ENCODE assay signal across 9 mouse cellular contexts in genomic region chr3:51195736-51196135, GRCm38 (mm10). TPM values are rescaled to one million over a fixed set of nuclear protein-coding genes. Genes with fewer than 3 reads are reported as not detected.
DNase-seq lines count a peak whose midpoint lies in the region; ATAC-seq lines count a peak whose summit lies in the region.
"Had no signal": no experiment of that assay in that cellular context is flagged by ENCODE, and none has a peak within 500 bp of the region (broad histone marks: within the 10 kb centered on the region; RNA-seq: fewer than 3 reads in every experiment).

No protein-coding gene starts in this region.

- no peak overlapping the region for H3K4me3 ChIP-seq in hindbrain, embryonic 15.5 days
- no peak overlapping the region for H3K4me3 ChIP-seq in neural tube, embryonic 12.5 days
- H3K4me3 ChIP-seq: erythroblast, embryonic 14.5 days had no signal

- DNase-seq in right cerebral cortex, adult 18-20 months, result peak; percentile 21
- DNase-seq in right cerebral cortex, postnatal 14 days, result no peak
- peak; percentile 40 for DNase-seq in embryo, embryonic 11 days
- DNase-seq in spleen, postnatal 10 days (ENCODE audit: low spot score in 2 of 2), result no peak
- DNase-seq in cerebellum, adult 11-12 months, result no peak
- no peak for DNase-seq in frontal cortex, postnatal 25 days (ENCODE audit: low spot score in 2 of 2)

- H3K36me3 ChIP-seq in hindbrain, embryonic 15.5 days, result no peaks in the 10 kb centered on the region
- H3K36me3 ChIP-seq in neural tube, embryonic 12.5 days, result no peaks in the 10 kb centered on the region

- no peak overlapping the region for H3K27ac ChIP-seq in hindbrain, embryonic 15.5 days (replicated peaks)
- no peak overlapping the region for H3K27ac ChIP-seq in neural tube, embryonic 12.5 days

- peak; percentile 19; the same call in 1 of the 2 replicates for ATAC-seq in hindbrain, embryonic 15.5 days (ENCODE audit: low FRiP score, low read depth)
- ATAC-seq in neural tube, embryonic 12.5 days (ENCODE audit: low FRiP score, low read depth), result no peak

- WGBS in hindbrain, embryonic 15.5 days, result 39% methylated on average over 8 of the region's 8 CpGs
- WGBS in neural tube, embryonic 12.5 days, result 43% methylated on average over 8 of the region's 8 CpGs

- H3K9ac ChIP-seq in hindbrain, embryonic 15.5 days, result no peak overlapping the region
- H3K9ac ChIP-seq in neural tube, embryonic 12.5 days, result no peak overlapping the region

- peak overlapping the region; percentile 29 for H3K4me2 ChIP-seq in hindbrain, embryonic 15.5 days
- H3K4me2 ChIP-seq in neural tube, embryonic 12.5 days (replicated peaks), result peak overlapping the region; percentile 36

- H3K27me3 ChIP-seq in hindbrain, embryonic 15.5 days, result no peaks in the 10 kb centered on the region
- no peaks in the 10 kb centered on the region for H3K27me3 ChIP-seq in neural tube, embryonic 12.5 days (replicated peaks)

- no peaks in the 10 kb centered on the region for H3K9me3 ChIP-seq in hindbrain, embryonic 15.5 days
- H3K9me3 ChIP-seq in neural tube, embryonic 12.5 days, result no peaks in the 10 kb centered on the region

- 0 out of 2 replicates have a peak, but pooled peaks cover 3% of the 10 kb centered on the region for H3K4me1 ChIP-seq in hindbrain, embryonic 15.5 days (replicated peaks)
- no peaks in the 10 kb centered on the region for H3K4me1 ChIP-seq in neural tube, embryonic 12.5 days

RNA-seq across cellular contexts. Expression of gene Noct, which starts 28.5 kb away (rescaled TPM):
- 31.1 and 35.6 TPM in 2 replicates for polyA plus RNA-seq in hindbrain, embryonic 15.5 days (2015; fragmentation: Nextera tagmentation; extraction: Ambion mirVana)
- polyA plus RNA-seq in neural tube, embryonic 12.5 days (2016; fragmentation: Nextera tagmentation; extraction: Ambion mirVana), result 18.9 and 20.3 TPM in 2 replicates

Comparison
In these comparisons a context has a peak if more than half of its experiments do, and no peak if none do; other contexts are left out.
1. DNase-seq: peak in right cerebral cortex, adult 18-20 months (single experiment) and embryo, embryonic 11 days (single experiment); none in right cerebral cortex, postnatal 14 days (single experiment), spleen, postnatal 10 days (0 of 2), cerebellum, adult 11-12 months (single experiment) and frontal cortex, postnatal 25 days (0 of 2).